ENCODE assay signal across 32 mouse cellular contexts in genomic region chr3:141393005-141393404, GRCm38 (mm10).
"Had no signal": no experiment of that assay in that cellular context is flagged by ENCODE, and none has a peak within 500 bp of the region (broad histone marks: within the 10 kb centered on the region; RNA-seq: fewer than 3 reads in every experiment).

No protein-coding gene starts in this region.

- H3K36me3 ChIP-seq: limb, embryonic 10.5 days; limb, embryonic 12.5 days; limb, embryonic 13.5 days; limb, embryonic 15.5 days; liver, embryonic 12.5 days; liver, embryonic 13.5 days; liver, embryonic 15.5 days; lung, embryonic 15.5 days; midbrain, embryonic 10.5 days; midbrain, embryonic 12.5 days; midbrain, embryonic 13.5 days; midbrain, embryonic 15.5 days; neural tube, embryonic 12.5 days had no signal

- H3K27ac ChIP-seq: limb, embryonic 10.5 days; limb, embryonic 12.5 days; limb, embryonic 13.5 days; limb, embryonic 15.5 days; liver, embryonic 12.5 days; liver, embryonic 13.5 days; liver, embryonic 14.5 days; liver, embryonic 15.5 days; lung, embryonic 15.5 days; macrophage; midbrain, embryonic 10.5 days; midbrain, embryonic 12.5 days; midbrain, embryonic 13.5 days; midbrain, embryonic 15.5 days; neural tube, embryonic 12.5 days had no signal

- DNase-seq: left cerebral cortex, postnatal 4 days; liver; liver, embryonic 13.5 days; liver, postnatal 0 days; lung, adult 18-20 months; lung, adult 2 months; lung, embryonic 14.5 days; lung, postnatal 10 days; lung, postnatal 14 days; lung, postnatal 36 days; lung, postnatal 4 days; midbrain, embryonic 14.5 days had no signal

- H3K9me3 ChIP-seq: limb, embryonic 10.5 days; limb, embryonic 12.5 days; limb, embryonic 13.5 days; limb, embryonic 15.5 days; liver, embryonic 12.5 days; liver, embryonic 13.5 days; liver, embryonic 15.5 days; lung, embryonic 15.5 days; megakaryocyte, embryonic 14.5 days; midbrain, embryonic 10.5 days; midbrain, embryonic 12.5 days; midbrain, embryonic 13.5 days; midbrain, embryonic 15.5 days; neural tube, embryonic 12.5 days had no signal

- H3K4me1 ChIP-seq: limb, embryonic 10.5 days; limb, embryonic 13.5 days; limb, embryonic 15.5 days; liver, embryonic 12.5 days; liver, embryonic 13.5 days; liver, embryonic 15.5 days; lung, embryonic 15.5 days; megakaryocyte, embryonic 14.5 days; midbrain, embryonic 10.5 days; midbrain, embryonic 12.5 days; midbrain, embryonic 13.5 days; midbrain, embryonic 15.5 days; neural tube, embryonic 12.5 days had no signal

- ATAC-seq: liver, embryonic 12.5 days; liver, postnatal 0 days; lung, postnatal 0 days; midbrain, embryonic 13.5 days; midbrain, embryonic 15.5 days; midbrain, embryonic 16.5 days had no signal

- H3K9ac ChIP-seq: limb, embryonic 12.5 days; limb, embryonic 13.5 days; limb, embryonic 15.5 days; liver, embryonic 12.5 days; liver, embryonic 13.5 days; liver, embryonic 14.5 days; liver, embryonic 15.5 days; liver, postnatal 0 days; lung, embryonic 14.5 days; lung, embryonic 15.5 days; midbrain, embryonic 12.5 days; midbrain, embryonic 13.5 days; midbrain, embryonic 15.5 days; neural tube, embryonic 12.5 days had no signal

- H3K4me2 ChIP-seq: limb, embryonic 12.5 days; limb, embryonic 13.5 days; limb, embryonic 15.5 days; liver, embryonic 11.5 days; liver, embryonic 12.5 days; liver, embryonic 13.5 days; liver, embryonic 15.5 days; lung, embryonic 14.5 days; lung, embryonic 15.5 days; midbrain, embryonic 11.5 days; midbrain, embryonic 12.5 days; midbrain, embryonic 13.5 days; midbrain, embryonic 15.5 days; neural tube, embryonic 12.5 days had no signal

- H3K27me3 ChIP-seq: limb, embryonic 12.5 days; limb, embryonic 13.5 days; limb, embryonic 15.5 days; liver, embryonic 12.5 days; liver, embryonic 13.5 days; liver, embryonic 15.5 days; lung, embryonic 15.5 days; megakaryocyte, embryonic 14.5 days; midbrain, embryonic 12.5 days; midbrain, embryonic 13.5 days; midbrain, embryonic 15.5 days; neural tube, embryonic 12.5 days had no signal

- H3K4me3 ChIP-seq: limb, embryonic 10.5 days; limb, embryonic 12.5 days; limb, embryonic 13.5 days; limb, embryonic 15.5 days; liver, embryonic 12.5 days; liver, embryonic 13.5 days; liver, embryonic 15.5 days; lung, embryonic 15.5 days; megakaryocyte, embryonic 14.5 days; midbrain, embryonic 10.5 days; midbrain, embryonic 12.5 days; midbrain, embryonic 13.5 days; midbrain, embryonic 15.5 days; myocyte; neural tube, embryonic 12.5 days had no signal
